Mouse (Mus musculus) heart, postnatal 0 days (tissue): ENCODE results near the gene Prok1.

Source experiments
- CTCF ChIP-seq: IDR thresholded peaks from 2 replicates; pipeline ENCODE4 v1.5.1; 2016; ENCODE audit warnings: antibody characterized with exemption, control low read depth, low read depth
- EP300 ChIP-seq: IDR thresholded peaks from 2 replicates; pipeline ENCODE4 v1.6.1; 2016; ENCODE audit warnings: antibody characterized with exemption, low read depth

DNA sequence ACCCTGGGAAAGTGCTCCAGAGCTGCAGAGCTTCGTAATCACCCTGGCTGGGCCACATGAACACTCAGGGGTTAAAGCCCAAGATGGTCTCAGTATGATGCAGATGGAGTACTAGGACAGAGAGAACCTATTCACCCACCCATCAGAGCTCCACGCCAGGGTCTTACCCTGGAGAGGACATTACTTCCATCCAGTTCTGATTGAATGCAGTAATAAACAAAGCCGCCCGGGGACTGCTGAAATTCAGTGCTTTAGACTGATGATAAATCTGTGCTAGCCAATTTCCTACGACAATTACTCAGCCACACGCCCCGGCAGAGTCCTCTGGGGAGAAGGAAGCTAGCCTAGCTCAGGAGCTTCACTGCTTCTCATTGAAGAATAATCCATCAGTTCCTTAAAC is 17.2 kb upstream of the Prok1 start:
- TF ChIP-seq CTCF (no peak), EP300 (no peak)
